Mouse (Mus musculus): ENCODE measurements around the gene Ube2d1. TPM values are rescaled to one million over a fixed set of nuclear protein-coding genes. Genes with fewer than 3 reads are reported as not detected.

Ube2d1 gene
- polyA plus RNA-seq (2015; fragmentation: Nextera tagmentation; extraction: Ambion mirVana), result 100 and 112 TPM in 2 replicates

GRCm38 (mm10) chr10:71285126-71285580, at the start of gene Ube2d1:
Ube2d1 (minus strand) TSS chr10:71285262.

GRCm38 (mm10) chr10:71238240-71238554, 46.9 kb downstream of the Ube2d1 start, which contains the start of gene Tfam:
Tfam (minus strand) TSS chr10:71238280.

Other genes with a start within 250 kb of the Ube2d1 start
- 16.3 and 18.8 TPM in 2 replicates for gene Bicc1, start 125.6 kb downstream of the Ube2d1 start, polyA plus RNA-seq (2015; fragmentation: Nextera tagmentation; extraction: Ambion mirVana)
- gene Tfam, start 47.0 kb downstream of the Ube2d1 start, polyA plus RNA-seq (2015; fragmentation: Nextera tagmentation; extraction: Ambion mirVana), result 62.7 and 68.2 TPM in 2 replicates
- gene Cisd1, start 59.7 kb upstream of the Ube2d1 start, polyA plus RNA-seq (2015; fragmentation: Nextera tagmentation; extraction: Ambion mirVana), result 89.6 and 99.9 TPM in 2 replicates
- 5.7 and 6.2 TPM in 2 replicates for gene Ipmk, start 62.5 kb upstream of the Ube2d1 start, polyA plus RNA-seq (2015; fragmentation: Nextera tagmentation; extraction: Ambion mirVana)

Measured in skeletal muscle tissue, postnatal 0 days (tissue).